Mouse (Mus musculus): ENCODE results near the gene Dlgap4. TPM values are rescaled to one million over a fixed set of nuclear protein-coding genes. Genes with fewer than 3 reads are reported as not detected.

Dlgap4 gene
- polyA plus RNA-seq, 1 experiment: 205 TPM

DNA sequence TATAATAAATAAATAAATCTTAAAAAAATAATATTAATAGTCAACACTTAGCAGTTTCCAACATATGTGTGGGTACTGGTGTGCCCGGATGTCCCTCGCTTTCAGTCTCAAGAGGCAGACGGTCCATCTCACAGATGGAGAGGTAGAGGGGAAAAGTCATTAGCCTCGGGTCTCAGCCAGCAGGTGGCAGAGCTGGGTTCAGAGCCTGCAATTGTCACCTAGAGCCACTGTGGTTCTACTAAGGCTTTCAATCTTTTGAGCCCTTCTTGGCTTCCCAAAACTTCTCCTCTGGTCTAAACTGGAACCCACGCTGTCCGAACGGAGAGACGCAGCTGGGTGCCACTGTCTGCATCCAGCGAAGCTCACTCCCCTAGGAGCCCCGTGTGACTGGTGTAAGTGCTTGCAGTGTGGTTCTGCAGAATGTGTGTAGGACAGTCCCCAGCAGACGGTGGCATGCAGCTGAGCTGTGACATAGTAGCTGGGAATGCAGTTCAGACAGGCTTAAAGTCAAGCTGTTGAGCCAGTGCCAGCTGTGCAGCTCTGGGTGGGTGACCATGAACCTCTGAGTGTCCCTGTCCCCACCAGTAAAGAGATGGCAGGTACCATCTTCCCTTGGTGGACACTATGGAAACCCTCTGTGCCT is 29.2 kb upstream of the Dlgap4 start:
- TF ChIP-seq CTCF (IDR thresholded peaks at IDR 0.05; ENCODE audit: extremely low read depth, insufficient read depth, low read length) (peak; percentile 44), POLR2A (IDR thresholded peaks at IDR 0.05; ENCODE audit: extremely low read depth, insufficient read depth, low read length) (no peak)
- Histone ChIP-seq H3K27ac (ENCODE audit: insufficient read depth, low read length) (0 out of 2 replicates have a peak overlapping the region, but pooled peaks have one; percentile 6), H3K4me3 (ENCODE audit: insufficient read depth, low read length) (no peak overlapping the region), H3K4me1 (ENCODE audit: control insufficient read depth, insufficient read depth, low read length) (peaks cover 14% of the 10 kb centered on the region)

- H3K4me3 ChIP-seq (ENCODE audit: insufficient read depth, low read length): no peak overlapping the region
- H3K4me1 ChIP-seq (ENCODE audit: control insufficient read depth, insufficient read depth, low read length): peaks cover 14% of the 10 kb centered on the region
- TF ChIP-seq CTCF (IDR thresholded peaks at IDR 0.05; ENCODE audit: extremely low read depth, insufficient read depth, low read length) (no peak), POLR2A (IDR thresholded peaks at IDR 0.05; ENCODE audit: extremely low read depth, insufficient read depth, low read length) (no peak)
- H3K27ac ChIP-seq (ENCODE audit: insufficient read depth, low read length): 0 out of 2 replicates have a peak overlapping the region, but pooled peaks have one; percentile 6
Observed at GRCm38 (mm10) chr2:156584797-156585471, 28.6 kb upstream of the Dlgap4 start.

GRCm38 (mm10) chr2:156589481-156589880 is 24.0 kb upstream of the Dlgap4 start:
- Histone ChIP-seq H3K27ac (ENCODE audit: insufficient read depth, low read length) (no peak overlapping the region), H3K4me1 (ENCODE audit: control insufficient read depth, insufficient read depth, low read length) (peaks cover 5% of the 10 kb centered on the region), H3K4me3 (ENCODE audit: insufficient read depth, low read length) (no peak overlapping the region)
- TF ChIP-seq POLR2A (IDR thresholded peaks at IDR 0.05; ENCODE audit: extremely low read depth, insufficient read depth, low read length) (no peak), CTCF (IDR thresholded peaks at IDR 0.05; ENCODE audit: extremely low read depth, insufficient read depth, low read length) (no peak)

DNA sequence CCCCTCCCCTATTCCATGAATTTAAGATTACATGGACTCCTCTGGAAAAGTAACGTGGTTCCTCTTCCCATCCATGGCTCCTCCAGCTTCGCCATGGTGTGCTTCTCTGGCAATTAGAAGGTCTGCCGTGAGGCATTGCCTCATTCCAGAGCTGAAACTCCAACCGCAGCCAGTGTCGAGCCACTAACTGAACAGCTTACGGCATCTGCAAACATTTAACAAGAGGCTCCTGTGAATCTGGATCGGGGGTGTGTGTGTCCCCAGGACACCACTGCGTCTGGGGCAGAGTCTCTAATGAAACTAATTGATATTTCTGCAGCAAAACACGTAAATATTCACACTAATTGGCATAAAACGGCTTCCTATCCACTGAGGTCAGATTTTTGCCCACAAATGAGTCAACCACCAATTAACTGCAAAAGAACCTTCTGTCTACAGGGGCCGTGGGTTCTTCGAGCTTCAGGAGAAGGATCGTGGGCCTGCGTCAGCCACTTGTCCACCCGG is 18.5 kb upstream of the Dlgap4 start:
- no peak overlapping the region for H3K4me3 ChIP-seq (ENCODE audit: insufficient read depth, low read length)
- TF ChIP-seq CTCF (IDR thresholded peaks at IDR 0.05; ENCODE audit: extremely low read depth, insufficient read depth, low read length): no peak
- TF ChIP-seq POLR2A (IDR thresholded peaks at IDR 0.05; ENCODE audit: extremely low read depth, insufficient read depth, low read length): no peak
- no peak overlapping the region for H3K27ac ChIP-seq (ENCODE audit: insufficient read depth, low read length)
- no peaks in the 10 kb centered on the region for H3K4me1 ChIP-seq (ENCODE audit: control insufficient read depth, insufficient read depth, low read length)

- no peak overlapping the region for H3K4me3 ChIP-seq (ENCODE audit: insufficient read depth, low read length)
- no peak for TF ChIP-seq CTCF (IDR thresholded peaks at IDR 0.05; ENCODE audit: extremely low read depth, insufficient read depth, low read length)
- TF ChIP-seq POLR2A (IDR thresholded peaks at IDR 0.05; ENCODE audit: extremely low read depth, insufficient read depth, low read length): no peak
- no peak overlapping the region for H3K27ac ChIP-seq (ENCODE audit: insufficient read depth, low read length)
- peaks cover 2% of the 10 kb centered on the region; the same call in 1 of the 2 replicates for H3K4me1 ChIP-seq (ENCODE audit: control insufficient read depth, insufficient read depth, low read length)
Observed at GRCm38 (mm10) chr2:156602581-156602980, 10.9 kb upstream of the Dlgap4 start.

GRCm38 (mm10) chr2:156603671-156604070 is 9.8 kb upstream of the Dlgap4 start:
- Histone ChIP-seq H3K4me1 (ENCODE audit: control insufficient read depth, insufficient read depth, low read length) (peaks cover 2% of the 10 kb centered on the region; the same call in 1 of the 2 replicates), H3K4me3 (ENCODE audit: insufficient read depth, low read length) (no peak overlapping the region), H3K27ac (ENCODE audit: insufficient read depth, low read length) (no peak overlapping the region)
- no peak for TF ChIP-seq POLR2A (IDR thresholded peaks at IDR 0.05; ENCODE audit: extremely low read depth, insufficient read depth, low read length)
- no peak for TF ChIP-seq CTCF (IDR thresholded peaks at IDR 0.05; ENCODE audit: extremely low read depth, insufficient read depth, low read length)

- peaks cover 2% of the 10 kb centered on the region; the same call in 1 of the 2 replicates for H3K4me1 ChIP-seq (ENCODE audit: control insufficient read depth, insufficient read depth, low read length)
- no peak overlapping the region for H3K27ac ChIP-seq (ENCODE audit: insufficient read depth, low read length)
- no peak overlapping the region for H3K4me3 ChIP-seq (ENCODE audit: insufficient read depth, low read length)
- TF ChIP-seq CTCF (IDR thresholded peaks at IDR 0.05; ENCODE audit: extremely low read depth, insufficient read depth, low read length) (no peak), POLR2A (IDR thresholded peaks at IDR 0.05; ENCODE audit: extremely low read depth, insufficient read depth, low read length) (no peak)
Observed at GRCm38 (mm10) chr2:156605144-156605543, 8.4 kb upstream of the Dlgap4 start.

GRCm38 (mm10) chr2:156605971-156606370 is 7.5 kb upstream of the Dlgap4 start:
- Histone ChIP-seq H3K4me3 (ENCODE audit: insufficient read depth, low read length) (no peak overlapping the region), H3K27ac (ENCODE audit: insufficient read depth, low read length) (no peak overlapping the region), H3K4me1 (ENCODE audit: control insufficient read depth, insufficient read depth, low read length) (peaks cover 2% of the 10 kb centered on the region; the same call in 1 of the 2 replicates)
- TF ChIP-seq POLR2A (IDR thresholded peaks at IDR 0.05; ENCODE audit: extremely low read depth, insufficient read depth, low read length): no peak
- TF ChIP-seq CTCF (IDR thresholded peaks at IDR 0.05; ENCODE audit: extremely low read depth, insufficient read depth, low read length): no peak

DNA sequence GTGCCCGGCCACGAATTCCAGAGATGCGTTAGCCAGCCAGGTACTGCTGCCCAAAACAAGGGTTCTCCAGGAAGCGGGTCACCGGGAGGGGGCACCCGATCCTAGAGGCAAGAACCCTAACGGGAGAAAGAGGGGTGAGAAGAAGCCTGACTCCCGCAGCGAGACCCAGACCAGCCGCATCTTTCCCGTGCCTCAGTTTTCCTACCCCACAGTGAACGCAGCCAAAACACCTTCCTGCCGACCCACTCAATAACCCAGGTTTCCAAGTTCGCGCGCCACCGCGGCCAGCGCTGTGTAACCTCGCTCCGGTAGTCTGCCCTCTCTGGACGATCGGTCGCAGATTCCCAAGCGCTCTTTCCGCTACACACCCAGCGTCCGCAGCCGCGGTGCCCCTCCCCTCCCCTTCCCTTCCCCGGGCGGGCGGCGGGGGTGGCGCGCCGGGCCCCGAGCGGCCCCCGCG is 394 bp upstream of the Dlgap4 start:
- Histone ChIP-seq H3K4me1 (ENCODE audit: control insufficient read depth, insufficient read depth, low read length) (peaks cover 10% of the 10 kb centered on the region), H3K4me3 (ENCODE audit: insufficient read depth, low read length) (peak overlapping the region; percentile 81), H3K27ac (ENCODE audit: insufficient read depth, low read length) (peak overlapping the region; percentile 60; the same call in 1 of the 2 replicates)
- peak; percentile 48 for TF ChIP-seq CTCF (IDR thresholded peaks at IDR 0.05; ENCODE audit: extremely low read depth, insufficient read depth, low read length)
- no peak for TF ChIP-seq POLR2A (IDR thresholded peaks at IDR 0.05; ENCODE audit: extremely low read depth, insufficient read depth, low read length)
